9 mouse cellular contexts compared by ENCODE assay signal in the genomic region with DNA sequence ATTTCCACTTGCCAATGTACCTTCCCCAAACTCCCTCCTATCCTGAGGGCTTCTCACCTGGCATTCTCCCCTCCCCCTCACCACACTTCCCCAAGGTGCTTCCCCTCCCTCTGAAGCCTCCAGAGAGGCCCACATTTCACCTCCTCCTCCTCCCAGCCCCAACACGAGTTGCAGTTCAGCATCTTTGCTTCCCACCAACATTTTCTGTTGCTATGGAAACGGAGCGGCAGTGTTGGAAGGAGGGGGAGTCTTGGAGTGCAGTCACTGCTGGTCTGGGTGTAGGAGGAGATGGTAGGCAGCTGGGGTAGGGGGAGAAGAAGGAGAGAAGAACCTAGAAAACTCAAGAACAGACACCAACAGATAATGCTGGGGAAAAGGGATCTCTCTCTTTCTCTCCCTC.
A peak's percentile ranks its signal among the peaks of the same experiment; 100 is the strongest.
DNase-seq lines count a peak whose midpoint lies in the region; ATAC-seq lines count a peak whose summit lies in the region.
"Had no signal": no experiment of that assay in that cellular context is flagged by ENCODE, and none has a peak within 500 bp of the region (broad histone marks: within the 10 kb centered on the region; RNA-seq: fewer than 3 reads in every experiment).

No protein-coding gene starts in this region.

- 20% methylated on average over 3 of the region's 3 CpGs for WGBS in limb, embryonic 11.5 days
- 11% methylated on average over 3 of the region's 3 CpGs for WGBS in limb, embryonic 10.5 days
- WGBS in hindbrain, embryonic 10.5 days: 17% methylated on average over 3 of the region's 3 CpGs
- 15% methylated on average over 3 of the region's 3 CpGs for WGBS in midbrain, embryonic 13.5 days

- H3K4me3 ChIP-seq in limb, embryonic 11.5 days (ENCODE audit: low read depth, low read length): no peak overlapping the region
- H3K4me3 ChIP-seq in limb, embryonic 10.5 days: no peak overlapping the region
- H3K4me3 ChIP-seq in hindbrain, embryonic 10.5 days: no peak overlapping the region
- H3K4me3 ChIP-seq in midbrain, embryonic 13.5 days (replicated peaks): no peak overlapping the region

- no peaks in the 10 kb centered on the region for H3K27me3 ChIP-seq in limb, embryonic 11.5 days (ENCODE audit: control insufficient read depth, insufficient read depth, low read length)
- 0 out of 2 replicates have a peak, but pooled peaks cover 13% of the 10 kb centered on the region for H3K27me3 ChIP-seq in limb, embryonic 10.5 days (ENCODE audit: low read depth, poor library complexity, severe bottlenecking)
- H3K27me3 ChIP-seq in hindbrain, embryonic 10.5 days (ENCODE audit: insufficient read depth, poor library complexity, severe bottlenecking): no peaks in the 10 kb centered on the region
- no peaks in the 10 kb centered on the region for H3K27me3 ChIP-seq in midbrain, embryonic 13.5 days

- H3K27ac ChIP-seq in limb, embryonic 11.5 days (replicated peaks; ENCODE audit: low read depth, low read length): no peak overlapping the region
- no peak overlapping the region for H3K27ac ChIP-seq in limb, embryonic 10.5 days
- H3K27ac ChIP-seq in hindbrain, embryonic 10.5 days: peak overlapping the region; percentile 40; the same call in 1 of the 2 replicates
- no peak overlapping the region for H3K27ac ChIP-seq in midbrain, embryonic 13.5 days

- no peaks in the 10 kb centered on the region for H3K36me3 ChIP-seq in limb, embryonic 11.5 days (ENCODE audit: control insufficient read depth, insufficient read depth, low read length)
- no peaks in the 10 kb centered on the region for H3K36me3 ChIP-seq in limb, embryonic 10.5 days
- H3K36me3 ChIP-seq in hindbrain, embryonic 10.5 days: no peaks in the 10 kb centered on the region
- no peaks in the 10 kb centered on the region for H3K36me3 ChIP-seq in midbrain, embryonic 13.5 days

- intact Hi-C loops in heart, postnatal 25 days (cut with DNase I): no loop called here

- peak; percentile 39 for DNase-seq in limb, embryonic 11.5 days (ENCODE audit: low spot score)
- no peak for DNase-seq in limb, embryonic 10.5 days (ENCODE audit: low spot score)
- peak; percentile 28 for DNase-seq in hindbrain, embryonic 10.5 days (ENCODE audit: low spot score)
- no peak for DNase-seq in adrenal gland, postnatal 36 days
- no peak for DNase-seq in lung, postnatal 4 days
- DNase-seq in urinary bladder, adult 2 months (ENCODE audit: low spot score): no peak
- no peak for DNase-seq in heart, postnatal 25 days (ENCODE audit: low spot score)
- DNase-seq: heart, postnatal 14 days had no signal

- peaks cover 3% of the 10 kb centered on the region; the same call in 1 of the 2 replicates for H3K4me1 ChIP-seq in limb, embryonic 11.5 days (ENCODE audit: control insufficient read depth, insufficient read depth, low read length)
- H3K4me1 ChIP-seq in limb, embryonic 10.5 days: peaks cover 13% of the 10 kb centered on the region
- H3K4me1 ChIP-seq in hindbrain, embryonic 10.5 days (replicated peaks): peaks cover 9% of the 10 kb centered on the region
- H3K4me1 ChIP-seq in midbrain, embryonic 13.5 days (replicated peaks): peaks cover 12% of the 10 kb centered on the region

- no peak overlapping the region for H3K4me2 ChIP-seq in limb, embryonic 11.5 days (ENCODE audit: low read depth, severe bottlenecking)
- H3K4me2 ChIP-seq in midbrain, embryonic 13.5 days (replicated peaks): 0 out of 2 replicates have a peak overlapping the region, but pooled peaks have one; percentile 2

- H3K9me3 ChIP-seq in limb, embryonic 11.5 days (ENCODE audit: control insufficient read depth, low read length): no peaks in the 10 kb centered on the region
- no peaks in the 10 kb centered on the region for H3K9me3 ChIP-seq in limb, embryonic 10.5 days (replicated peaks)
- H3K9me3 ChIP-seq in hindbrain, embryonic 10.5 days: 0 out of 2 replicates have a peak, but pooled peaks cover 3% of the 10 kb centered on the region
- H3K9me3 ChIP-seq in midbrain, embryonic 13.5 days: no peaks in the 10 kb centered on the region

- peak; percentile 41; the same call in 1 of the 2 replicates for ATAC-seq in limb, embryonic 11.5 days (ENCODE audit: insufficient number of reproducible peaks, low FRiP score, low TSS enrichment, low read depth)
- peak; percentile 91 for ATAC-seq in midbrain, embryonic 13.5 days

- no peak overlapping the region for H3K9ac ChIP-seq in limb, embryonic 11.5 days (ENCODE audit: low read length)
- no peak overlapping the region for H3K9ac ChIP-seq in midbrain, embryonic 13.5 days (replicated peaks)

Comparison
In these comparisons a context has a peak if more than half of its experiments do, and no peak if none do; other contexts are left out.
1. DNase-seq: peak in limb, embryonic 11.5 days (single experiment) and hindbrain, embryonic 10.5 days (single experiment); none in limb, embryonic 10.5 days (single experiment), adrenal gland, postnatal 36 days (0 of 2), lung, postnatal 4 days (0 of 2), urinary bladder, adult 2 months (single experiment) and heart, postnatal 25 days (single experiment).